Mouse (Mus musculus) lung, postnatal 0 days (tissue): ENCODE data around the gene Pcnx. TPM values are rescaled to one million over a fixed set of nuclear protein-coding genes. Genes with fewer than 3 reads are reported as not detected.

Experiments
- ATAC-seq: fragments of 200-750 bp; cut with Nextera tagmentation; 2 replicates; pipeline ENCODE4 v1.8.0; 2017; ENCODE audit warnings: moderate library complexity
- DNase-seq: peaks from one replicate; pipeline ENCODE4 v3.0.0-alpha.2; 2016; ENCODE audit warnings: low spot score
- H3K27ac ChIP-seq: fragments of 300-500 bp; sonication (generic); 2 replicates; pipeline ENCODE4 v1.5.1; 2014; ENCODE audit warnings: antibody characterized with exemption, mild to moderate bottlenecking, low read length, mixed read lengths
- H3K27me3 ChIP-seq: fragments of 300-500 bp; sonication (generic); replicated peaks from 2 replicates; pipeline ENCODE4 v1.6.1; 2014; ENCODE audit warnings: low read length, mixed read lengths; ENCODE audit not compliant: insufficient read depth
- H3K36me3 ChIP-seq: fragments of 300-500 bp; sonication (generic); 2 replicates; pipeline ENCODE4 v1.6.1; 2014; ENCODE audit warnings: low read length, mixed read lengths; ENCODE audit not compliant: insufficient read depth
- H3K4me1 ChIP-seq: fragments of 300-500 bp; sonication (generic); 2 replicates; pipeline ENCODE4 v1.6.1; 2014; ENCODE audit warnings: antibody characterized with exemption, low read depth, low read length, mixed read lengths; ENCODE audit not compliant: insufficient read depth
- H3K4me2 ChIP-seq: fragments of 300-500 bp; sonication (generic); replicated peaks from 2 replicates; pipeline ENCODE4 v1.6.1; 2014; ENCODE audit warnings: low read depth, mild to moderate bottlenecking, low read length, moderate library complexity, mixed read lengths
- H3K4me3 ChIP-seq: fragments of 300-500 bp; sonication (generic); 2 replicates; pipeline ENCODE4 v1.5.1; 2014; ENCODE audit warnings: low read depth, low read length
- H3K9ac ChIP-seq: fragments of 300-500 bp; sonication (generic); replicated peaks from 2 replicates; pipeline ENCODE4 v1.6.1; 2014; ENCODE audit warnings: low read depth, mild to moderate bottlenecking
- H3K9me3 ChIP-seq: fragments of 300-500 bp; sonication (generic); 2 replicates; pipeline ENCODE4 v1.6.1; 2016; ENCODE audit warnings: low read length, mixed read lengths
- CTCF ChIP-seq: IDR thresholded peaks from 2 replicates; pipeline ENCODE4 v1.5.1; 2016; ENCODE audit warnings: antibody characterized with exemption, mild to moderate bottlenecking
- EP300 ChIP-seq: IDR thresholded peaks from 2 replicates; pipeline ENCODE4 v1.6.1; 2016; ENCODE audit warnings: antibody characterized with exemption, mild to moderate bottlenecking, control low read depth
- WGBS: fragments of 180-500 bp; shearing (Covaris S2); extraction: QIAGEN DNeasy Blood & Tissue Kit; methylation state at CpG from one replicate; pipeline ENCODE4 v1.1.7; 2014; 5-methylcytosine and 5-hydroxymethylcytosine counted together
- polyA plus RNA-seq: library from polyadenylated mRNA; unstranded; fragments of >200 nt; fragmentation: Nextera tagmentation; extraction: Ambion mirVana; gene quantifications from 2 replicates; pipeline ENCODE4 v1.2.1, GENCODE M21; 2015

The Pcnx gene
- polyA plus RNA-seq, 1 experiment from 2014 or later: 13.5 TPM

- 61% methylated on average over 8 of the region's 8 CpGs for WGBS
- Histone ChIP-seq H3K27me3 (no peaks in the 10 kb centered on the region), H3K9me3 (no peaks in the 10 kb centered on the region), H3K9ac (no peak overlapping the region), H3K4me1 (no peaks in the 10 kb centered on the region), H3K4me2 (no peak overlapping the region), H3K4me3 (no peak overlapping the region), H3K27ac (peak overlapping the region; percentile 88), H3K36me3 (peaks cover 12% of the 10 kb centered on the region)
- ATAC-seq (peak; percentile 99), DNase-seq (peak; percentile 95)
- peak; percentile 98 for TF ChIP-seq EP300
- TF ChIP-seq CTCF: no peak
Observed at GRCm38 (mm10) chr12:81971884-81972362, 112.1 kb downstream of the Pcnx start.

- Histone ChIP-seq H3K9me3 (no peaks in the 10 kb centered on the region), H3K4me3 (no peak overlapping the region), H3K9ac (no peak overlapping the region), H3K4me2 (no peak overlapping the region), H3K27me3 (no peaks in the 10 kb centered on the region), H3K36me3 (peaks cover 4% of the 10 kb centered on the region), H3K4me1 (no peaks in the 10 kb centered on the region), H3K27ac (no peak overlapping the region)
- TF ChIP-seq CTCF (peak; percentile 64), EP300 (no peak)
- DNase-seq (peak; percentile 41), ATAC-seq (no peak)
- 44% methylated on average over 2 of the region's 2 CpGs for WGBS
Observed at GRCm38 (mm10) chr12:81974806-81975205, 115.0 kb downstream of the Pcnx start.

GRCm38 (mm10) chr12:81977346-81977745 lies 117.5 kb downstream of the Pcnx start:
- peak; percentile 23 for DNase-seq
- Histone ChIP-seq H3K36me3 (peaks cover 23% of the 10 kb centered on the region), H3K4me2 (no peak overlapping the region), H3K27me3 (no peaks in the 10 kb centered on the region), H3K4me1 (no peaks in the 10 kb centered on the region), H3K4me3 (no peak overlapping the region), H3K9ac (no peak overlapping the region), H3K9me3 (no peaks in the 10 kb centered on the region), H3K27ac (no peak overlapping the region)
- peak; percentile 49 for TF ChIP-seq CTCF
- no peak for TF ChIP-seq EP300
- 68% methylated on average over 4 of the region's 4 CpGs for WGBS
- no peak; the same call in 1 of the 2 replicates for ATAC-seq

- Histone ChIP-seq H3K4me1 (no peaks in the 10 kb centered on the region), H3K4me3 (no peak overlapping the region), H3K4me2 (no peak overlapping the region), H3K27ac (no peak overlapping the region), H3K27me3 (no peaks in the 10 kb centered on the region), H3K9me3 (no peaks in the 10 kb centered on the region), H3K36me3 (peaks cover 33% of the 10 kb centered on the region), H3K9ac (no peak overlapping the region)
- ATAC-seq: peak; percentile 67
- TF ChIP-seq EP300 (peak; percentile 54), CTCF (no peak)
- DNase-seq: peak; percentile 44
- 61% methylated on average over 2 of the region's 2 CpGs for WGBS
Observed at GRCm38 (mm10) chr12:81979312-81979711, 119.5 kb downstream of the Pcnx start.

- Histone ChIP-seq H3K36me3 (peaks cover 42% of the 10 kb centered on the region; the same call in 1 of the 2 replicates), H3K4me2 (no peak overlapping the region), H3K9me3 (no peaks in the 10 kb centered on the region), H3K27ac (no peak overlapping the region), H3K4me3 (no peak overlapping the region), H3K4me1 (no peaks in the 10 kb centered on the region), H3K27me3 (no peaks in the 10 kb centered on the region), H3K9ac (no peak overlapping the region)
- no peak for DNase-seq
- TF ChIP-seq EP300 (no peak), CTCF (no peak)
- 85% methylated on average over 4 of the region's 4 CpGs for WGBS
- ATAC-seq: no peak
Observed at GRCm38 (mm10) chr12:81992106-81992505, 132.3 kb downstream of the Pcnx start.

- TF ChIP-seq CTCF (no peak), EP300 (no peak)
- 79% methylated on average over 5 of the region's 6 CpGs for WGBS
Observed at GRCm38 (mm10) chr12:81992996-81993395, 133.2 kb downstream of the Pcnx start.

More at GRCm38 (mm10) chr12:81992996-81993395, 133.2 kb downstream of the Pcnx start:
- Histone ChIP-seq H3K4me1 (no peaks in the 10 kb centered on the region), H3K4me2 (no peak overlapping the region), H3K36me3 (peaks cover 34% of the 10 kb centered on the region; the same call in 1 of the 2 replicates), H3K27me3 (no peaks in the 10 kb centered on the region), H3K9ac (no peak overlapping the region), H3K27ac (no peak overlapping the region), H3K9me3 (no peaks in the 10 kb centered on the region), H3K4me3 (no peak overlapping the region)
- ATAC-seq (no peak), DNase-seq (no peak)
